Mouse (Mus musculus) C2C12 (cell line): Measurements from ENCODE around the gene Krtap19-4. TPM values are rescaled to one million over a fixed set of nuclear protein-coding genes. Genes with fewer than 3 reads are reported as not detected.

ENCODE experiments used
- H3K27me3 ChIP-seq: one replicate; pipeline ENCODE4 v1.6.1; 2011; ENCODE audit not compliant: control insufficient read depth, insufficient read depth, insufficient read length
- H3K36me3 ChIP-seq: one replicate; pipeline ENCODE4 v1.6.1; 2011; ENCODE audit not compliant: control insufficient read depth, insufficient read depth
- H3K4me3 ChIP-seq: one replicate; pipeline ENCODE4 v1.5.1; 2011; ENCODE audit warnings: mild to moderate bottlenecking, control low read depth; ENCODE audit not compliant: poor library complexity, insufficient read depth, severe bottlenecking
- H3K79me2 ChIP-seq: one replicate; pipeline ENCODE4 v1.6.1; 2011; ENCODE audit not compliant: control insufficient read depth, insufficient read depth
- H3K79me3 ChIP-seq: one replicate; pipeline ENCODE4 v1.6.1; 2011; ENCODE audit warnings: low read depth, control low read depth
- H3ac ChIP-seq: one replicate; pipeline ENCODE3; 2011; ENCODE audit warnings: low read depth; ENCODE audit not compliant: control insufficient read depth, insufficient read length
- CEBPB ChIP-seq: IDR thresholded peaks from one replicate; pipeline ENCODE4 v1.6.1; 2011; ENCODE audit warnings: low read depth, mild to moderate bottlenecking, control low read depth, moderate library complexity
- CTCF ChIP-seq: IDR thresholded peaks from one replicate; pipeline ENCODE4 v1.5.1; 2011; ENCODE audit not compliant: control insufficient read depth, insufficient read depth, insufficient read length
- FOSL1 ChIP-seq: IDR thresholded peaks from one replicate; pipeline ENCODE4 v1.8.0; 2011; ENCODE audit warnings: mild to moderate bottlenecking, low read length; ENCODE audit not compliant: poor library complexity, insufficient read depth, severe bottlenecking
- MAX ChIP-seq: IDR thresholded peaks from one replicate; pipeline ENCODE4 v1.6.1; 2011; ENCODE audit warnings: mild to moderate bottlenecking, control low read depth
- MYOD1 ChIP-seq: IDR thresholded peaks from one replicate; pipeline ENCODE4 v1.6.1; 2011; ENCODE audit warnings: low read depth; ENCODE audit not compliant: control insufficient read depth, insufficient read length
- MYOG ChIP-seq: IDR thresholded peaks from one replicate; pipeline ENCODE4 v1.6.1; 2011; ENCODE audit not compliant: control insufficient read depth, insufficient read length; ENCODE audit errors: extremely low read depth
- USF1 ChIP-seq: IDR thresholded peaks from one replicate; pipeline ENCODE4 v1.6.1; 2011; ENCODE audit warnings: low read depth, mild to moderate bottlenecking, control low read depth, moderate library complexity
- polyA plus RNA-seq: library from polyadenylated mRNA; unstranded; fragments of >200 nt; fragmentation: generic; extraction: Trizol; gene quantifications from one replicate; pipeline ENCODE4 v1.2.1, GENCODE M21; 2012; ENCODE audit warnings: missing spikeins

The Krtap19-4 gene
- polyA plus RNA-seq, 1 experiment: not detected

DNA sequence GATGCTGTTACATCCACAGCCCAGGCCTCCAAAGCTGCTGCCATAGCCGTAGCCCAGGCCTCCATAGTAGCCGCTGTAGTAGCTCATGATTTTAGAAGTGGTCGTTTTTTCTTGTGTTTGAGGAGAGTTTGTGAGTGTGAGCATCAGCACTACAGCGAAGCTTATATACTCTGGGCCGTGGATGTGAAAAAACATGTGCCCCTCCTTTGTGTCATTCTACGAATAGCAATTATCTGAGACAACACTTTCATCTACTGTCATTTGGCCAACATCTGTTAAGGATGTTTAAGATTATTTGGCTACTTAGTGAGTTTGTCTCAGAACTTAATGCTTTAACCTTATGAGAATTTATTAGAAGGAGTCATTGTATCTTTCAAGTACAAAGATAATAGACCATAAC, 15.6 kb downstream of the Krtap19-4 start, which contains the start of gene Krtap19-1:
TSS of gene Krtap19-1 (minus strand) at position 101 of the 400 bp plus-strand sequence.
- Histone ChIP-seq H3ac (no peak within 1 kb of the TSS), H3K79me3 (no peaks in the 10 kb centered on the region), H3K4me3 (no peak within 1 kb of the TSS), H3K27me3 (no peaks in the 10 kb centered on the region), H3K36me3 (no peaks in the 10 kb centered on the region), H3K79me2 (no peaks in the 10 kb centered on the region)
- TF ChIP-seq MYOD1 (no peak), CEBPB (no peak), MAX (no peak)

GRCm38 (mm10) chr16:88864887-88865407, 19.9 kb downstream of the Krtap19-4 start:
- Histone ChIP-seq H3K4me3 (no peak overlapping the region), H3K79me3 (no peaks in the 10 kb centered on the region), H3ac (no peak overlapping the region), H3K79me2 (no peaks in the 10 kb centered on the region), H3K36me3 (no peaks in the 10 kb centered on the region), H3K27me3 (no peaks in the 10 kb centered on the region)
- TF ChIP-seq USF1 (no peak), CTCF (no peak), FOSL1 (no peak), MYOD1 (no peak), MYOG (no peak), CEBPB (no peak), MAX (no peak)

DNA sequence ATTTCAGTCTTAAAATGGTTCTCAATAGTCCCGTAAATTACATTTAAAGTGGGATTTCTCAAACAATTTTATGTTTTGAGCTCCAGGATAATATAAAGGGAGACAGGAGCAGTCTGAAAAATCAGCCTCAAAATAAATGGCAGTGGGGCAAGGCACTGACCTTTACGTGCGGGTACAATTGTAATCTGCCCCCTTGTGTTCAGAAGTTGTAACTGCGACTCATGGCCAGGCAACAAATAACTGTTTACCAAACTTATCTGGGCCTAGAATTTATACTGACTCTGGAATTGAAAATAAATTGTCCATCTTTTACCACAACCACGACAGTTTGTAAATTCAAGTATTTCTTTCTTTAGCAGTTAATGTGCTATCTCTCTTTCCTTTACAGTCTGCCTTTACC, 33.4 kb downstream of the Krtap19-4 start:
- TF ChIP-seq MYOG: no peak
- no peak for TF ChIP-seq USF1
- TF ChIP-seq CEBPB: no peak
- no peak for TF ChIP-seq FOSL1
- no peak for TF ChIP-seq MYOD1
- TF ChIP-seq CTCF: no peak
- no peaks in the 10 kb centered on the region for H3K79me3 ChIP-seq
- no peaks in the 10 kb centered on the region for H3K79me2 ChIP-seq

GRCm38 (mm10) chr16:88848558-88848957, 36.3 kb downstream of the Krtap19-4 start:
- TF ChIP-seq CEBPB: no peak
- no peak for TF ChIP-seq MYOG
- no peak for TF ChIP-seq MYOD1
- TF ChIP-seq MAX: no peak
- no peak for TF ChIP-seq CTCF
- TF ChIP-seq USF1: no peak
- TF ChIP-seq FOSL1: no peak
- Histone ChIP-seq H3K79me3 (no peaks in the 10 kb centered on the region), H3K27me3 (no peaks in the 10 kb centered on the region), H3K79me2 (no peaks in the 10 kb centered on the region), H3K36me3 (no peaks in the 10 kb centered on the region), H3K4me3 (no peak overlapping the region), H3ac (no peak overlapping the region)

More for the DNA sequence above, 33.4 kb downstream of the Krtap19-4 start:
- no peaks in the 10 kb centered on the region for H3K27me3 ChIP-seq
- H3ac ChIP-seq: no peak overlapping the region
- H3K36me3 ChIP-seq: no peaks in the 10 kb centered on the region
- no peak overlapping the region for H3K4me3 ChIP-seq

- no peaks in the 10 kb centered on the region for H3K27me3 ChIP-seq
- H3K79me2 ChIP-seq: no peaks in the 10 kb centered on the region
- TF ChIP-seq MYOG: no peak
- TF ChIP-seq FOSL1: no peak
- TF ChIP-seq MYOD1: no peak
- no peak for TF ChIP-seq CTCF
- TF ChIP-seq MAX: no peak
- TF ChIP-seq CEBPB: no peak
- TF ChIP-seq USF1: no peak
- H3ac ChIP-seq: no peak overlapping the region
- H3K4me3 ChIP-seq: no peak overlapping the region
- no peaks in the 10 kb centered on the region for H3K79me3 ChIP-seq
- no peaks in the 10 kb centered on the region for H3K36me3 ChIP-seq
These were observed 37.5 kb downstream of the Krtap19-4 start for GRCm38 (mm10) chr16:88847363-88847762.

Other genes starting within 250 kb of the Krtap19-4 start
- gene Krtap26-1, start 237.3 kb downstream of the Krtap19-4 start, polyA plus RNA-seq: not detected
- gene Krtap27-1, start 213.4 kb downstream of the Krtap19-4 start, polyA plus RNA-seq: not detected
- gene 2310061N02Rik, start 177.1 kb downstream of the Krtap19-4 start, polyA plus RNA-seq: not detected
- not detected for gene Krtap13-1, start 156.2 kb downstream of the Krtap19-4 start, polyA plus RNA-seq
- gene Krtap13, start 133.5 kb downstream of the Krtap19-4 start, polyA plus RNA-seq: not detected
- gene 2310034C09Rik, start 126.2 kb downstream of the Krtap19-4 start, polyA plus RNA-seq: not detected
- gene 2310057N15Rik, start 110.9 kb downstream of the Krtap19-4 start, polyA plus RNA-seq: not detected
- not detected for gene Gm5965, start 107.2 kb downstream of the Krtap19-4 start, polyA plus RNA-seq
- gene Gm20741, start 72.9 kb downstream of the Krtap19-4 start, polyA plus RNA-seq: not detected
- gene Krtap15, start 64.9 kb downstream of the Krtap19-4 start, polyA plus RNA-seq: not detected
- gene Krtap14, start 58.9 kb downstream of the Krtap19-4 start, polyA plus RNA-seq: not detected
- not detected for gene Krtap19-1, start 15.7 kb downstream of the Krtap19-4 start, polyA plus RNA-seq
- not detected for gene Krtap19-2, start 10.8 kb downstream of the Krtap19-4 start, polyA plus RNA-seq
- not detected for gene Krtap19-3, start 7.1 kb downstream of the Krtap19-4 start, polyA plus RNA-seq
- not detected for gene Krtap19-5, start 11.4 kb upstream of the Krtap19-4 start, polyA plus RNA-seq
- gene Krtap19-9b, start 47.2 kb upstream of the Krtap19-4 start, polyA plus RNA-seq: not detected
- gene Krtap16-3, start 77.8 kb upstream of the Krtap19-4 start, polyA plus RNA-seq: not detected
- not detected for gene Krtap22-2, start 125.7 kb upstream of the Krtap19-4 start, polyA plus RNA-seq
- not detected for gene Gm10229, start 130.2 kb upstream of the Krtap19-4 start, polyA plus RNA-seq
- not detected for gene Krtap6-1, start 146.6 kb upstream of the Krtap19-4 start, polyA plus RNA-seq
- gene Gm10228, start 156.4 kb upstream of the Krtap19-4 start, polyA plus RNA-seq: not detected
- not detected for gene Krtap6-5, start 162.8 kb upstream of the Krtap19-4 start, polyA plus RNA-seq
- not detected for gene 1110025L11Rik, start 178.9 kb upstream of the Krtap19-4 start, polyA plus RNA-seq
- not detected for gene Krtap6-3, start 198.9 kb upstream of the Krtap19-4 start, polyA plus RNA-seq